In genomic region chr6:133872667-133873066, GRCm38 (mm10) we compare ENCODE assay signal across 20 mouse cellular contexts. TPM values are rescaled to one million over a fixed set of nuclear protein-coding genes. Genes with fewer than 3 reads are reported as not detected.
"Had no signal": no experiment of that assay in that cellular context is flagged by ENCODE, and none has a peak within 500 bp of the region (broad histone marks: within the 10 kb centered on the region; RNA-seq: fewer than 3 reads in every experiment).

No protein-coding gene starts in this region.

- H3K9ac ChIP-seq: limb, embryonic 13.5 days; liver, embryonic 14.5 days; midbrain, embryonic 13.5 days had no signal

- DNase-seq: left cerebral cortex, postnatal 4 days; lung, adult 18-20 months; right cerebral cortex, adult 18-20 months; right cerebral cortex, postnatal 25 days; thymus, postnatal 4 days had no signal

- H3K36me3 ChIP-seq: limb, embryonic 13.5 days; midbrain, embryonic 13.5 days had no signal

- H3K27ac ChIP-seq: limb, embryonic 13.5 days; liver, embryonic 14.5 days; midbrain, embryonic 13.5 days; stomach, postnatal 0 days had no signal

- H3K4me1 ChIP-seq: limb, embryonic 13.5 days; midbrain, embryonic 13.5 days had no signal

- H3K4me3 ChIP-seq: limb, embryonic 13.5 days; midbrain, embryonic 13.5 days had no signal

- H3K27me3 ChIP-seq: limb, embryonic 13.5 days; midbrain, embryonic 13.5 days had no signal

- ATAC-seq: midbrain, embryonic 13.5 days had no signal

- H3K9me3 ChIP-seq: limb, embryonic 13.5 days; midbrain, embryonic 13.5 days had no signal

- H3K4me2 ChIP-seq: limb, embryonic 13.5 days; midbrain, embryonic 13.5 days had no signal

RNA-seq across cellular contexts. Expression of gene Kap, which starts 19.1 kb away (rescaled TPM):
- total RNA-seq: layer of hippocampus, adult 8-10 months; layer of hippocampus, postnatal 14 days; left cerebral cortex, adult 18-20 months; left cerebral cortex, postnatal 10 days; left cerebral cortex, postnatal 4 days; liver, adult 2 months; megakaryocyte-erythroid progenitor cell, adult 5-6 weeks; midbrain, postnatal 0 days had no signal
- polyA plus RNA-seq: intestine, embryonic 14.5 days; large intestine, adult 2 months; limb, embryonic 13.5 days; liver, adult 2 months; liver, embryonic 14.5 days; lung, embryonic 16.5 days; midbrain, embryonic 13.5 days; midbrain, postnatal 0 days; neural tube, embryonic 14.5 days; stomach, postnatal 0 days had no signal
